Mouse (Mus musculus) CH12.LX (cell line): Measurements from ENCODE around the gene Flot1. TPM values are rescaled to one million over a fixed set of nuclear protein-coding genes. Genes with fewer than 3 reads are reported as not detected.

ENCODE experiments used
- DNase-seq: peaks from one replicate; pipeline ENCODE4 v3.0.0-alpha.2; 2013; ENCODE audit errors: extremely low read depth
- H3K27ac ChIP-seq: 2 replicates; pipeline ENCODE4 v1.5.1; 2012; ENCODE audit warnings: low read depth, mild to moderate bottlenecking, control low read depth, moderate library complexity; ENCODE audit not compliant: insufficient read depth
- H3K27me3 ChIP-seq: replicated peaks from 2 replicates; pipeline ENCODE3; 2012; ENCODE audit warnings: inconsistent platforms
- H3K36me3 ChIP-seq, 2 experiments: replicated peaks in 1 of 2; 2 replicates each; pipeline versions ENCODE3 to v1.6.1; 2012; ENCODE audit warnings: inconsistent platforms in 1 of 2, low read length in 1 of 2, mild to moderate bottlenecking in 1 of 2, mixed read lengths in 1 of 2, moderate library complexity in 1 of 2; ENCODE audit not compliant: control insufficient read depth in 1 of 2, insufficient read depth in 1 of 2
- H3K4me1 ChIP-seq, 2 experiments: 2 replicates each; pipeline ENCODE4 v1.6.1; 2012; ENCODE audit warnings: inconsistent platforms in 1 of 2, moderate library complexity in 1 of 2; ENCODE audit not compliant: insufficient read depth in 2 of 2, control insufficient read depth in 1 of 2
- H3K4me2 ChIP-seq: 2 replicates; pipeline ENCODE4 v1.6.1; 2012; ENCODE audit warnings: low read depth, mild to moderate bottlenecking, control low read depth; ENCODE audit not compliant: poor library complexity, insufficient read depth, severe bottlenecking
- H3K4me3 ChIP-seq, 3 experiments: fragments of 150-350 bp in 1 of 3; sonication (generic) in 1 of 3; replicated peaks in 1 of 3; 2 replicates each; pipeline versions ENCODE3 to v1.5.1; 2011 to 2012; ENCODE audit warnings: low read depth in 2 of 3, low read length in 2 of 3, mild to moderate bottlenecking in 2 of 3, moderate library complexity in 2 of 3, control low read depth in 1 of 3, improper control_type of control experiment in 1 of 3, inconsistent platforms in 1 of 3, mixed read lengths in 1 of 3; ENCODE audit not compliant: poor library complexity in 1 of 3
- H3K79me2 ChIP-seq: replicated peaks from 2 replicates; pipeline ENCODE4 v1.6.1; 2012; ENCODE audit warnings: mild to moderate bottlenecking, moderate library complexity; ENCODE audit not compliant: control insufficient read depth, poor library complexity, insufficient read depth, severe bottlenecking; ENCODE audit errors: extremely low read depth
- H3K9ac ChIP-seq: 2 replicates; pipeline ENCODE4 v1.6.1; 2012; ENCODE audit warnings: low read depth, mild to moderate bottlenecking, control low read depth, moderate library complexity; ENCODE audit not compliant: insufficient read depth
- H3K9me3 ChIP-seq: replicated peaks from 2 replicates; pipeline ENCODE3; 2012; ENCODE audit warnings: low read length, inconsistent platforms, mixed read lengths
- BHLHE40 ChIP-seq: IDR thresholded peaks from 2 replicates; pipeline ENCODE4 v1.6.1; 2011; ENCODE audit warnings: mild to moderate bottlenecking, low read depth, low read length, improper control_type of control experiment
- CHD1 ChIP-seq: IDR thresholded peaks from 2 replicates; pipeline ENCODE4 v1.6.1; 2012; ENCODE audit warnings: low read depth, low read length, improper control_type of control experiment, inconsistent platforms
- CHD2 ChIP-seq: IDR thresholded peaks from 2 replicates; pipeline ENCODE4 v1.6.1; 2011; ENCODE audit warnings: low read length, improper control_type of control experiment
- E2F4 ChIP-seq: IDR thresholded peaks from 2 replicates; pipeline ENCODE4 v1.6.1; 2011; ENCODE audit warnings: low read depth, low read length, improper control_type of control experiment; ENCODE audit not compliant: insufficient replicate concordance
- ELF1 ChIP-seq: IDR thresholded peaks from 2 replicates; pipeline ENCODE4 v1.6.1; 2014; ENCODE audit warnings: low read depth, mild to moderate bottlenecking, inconsistent platforms, low read length, improper control_type of control experiment
- EP300 ChIP-seq: IDR thresholded peaks from 2 replicates; pipeline ENCODE4 v1.6.1; 2011; ENCODE audit warnings: low read length, improper control_type of control experiment
- ETS1 ChIP-seq: conservative IDR thresholded peaks from 2 replicates; pipeline ENCODE4 v1.6.1; 2012; ENCODE audit warnings: low read depth, mild to moderate bottlenecking, inconsistent platforms, low read length, improper control_type of control experiment, moderate library complexity
- GABPA ChIP-seq: IDR thresholded peaks from 2 replicates; pipeline ENCODE4 v1.6.1; 2012; ENCODE audit warnings: low read depth, low read length, improper control_type of control experiment, inconsistent platforms; ENCODE audit not compliant: insufficient replicate concordance
- IRF4 ChIP-seq: IDR thresholded peaks from 2 replicates; pipeline ENCODE4 v1.6.1; 2014; ENCODE audit warnings: low read depth, mild to moderate bottlenecking, inconsistent platforms, low read length, improper control_type of control experiment
- JUND ChIP-seq: conservative IDR thresholded peaks from 2 replicates; pipeline ENCODE4 v1.6.1; 2011; ENCODE audit warnings: low read depth, low read length, improper control_type of control experiment
- KAT2A ChIP-seq: IDR thresholded peaks from 2 replicates; pipeline ENCODE4 v1.6.1; 2012; ENCODE audit warnings: low read length, improper control_type of control experiment, inconsistent platforms; ENCODE audit not compliant: insufficient replicate concordance
- MAX ChIP-seq: IDR thresholded peaks from 2 replicates; pipeline ENCODE4 v1.6.1; 2011; ENCODE audit warnings: low read length, improper control_type of control experiment
- MAZ ChIP-seq: IDR thresholded peaks from 2 replicates; pipeline ENCODE4 v1.6.1; 2012; ENCODE audit warnings: low read depth, mild to moderate bottlenecking, inconsistent platforms, low read length, improper control_type of control experiment, moderate library complexity
- MYC ChIP-seq: IDR thresholded peaks from 2 replicates; pipeline ENCODE4 v1.6.1; 2011; ENCODE audit warnings: low read depth, mild to moderate bottlenecking, improper control_type of control experiment, low read length
- NRF1 ChIP-seq: IDR thresholded peaks from 2 replicates; pipeline ENCODE4 v1.6.1; 2014; ENCODE audit warnings: low read depth, mild to moderate bottlenecking, inconsistent platforms, low read length, improper control_type of control experiment, moderate library complexity
- POLR2A ChIP-seq: IDR thresholded peaks from 2 replicates; pipeline ENCODE4 v1.6.1; 2011; ENCODE audit warnings: low read depth, mild to moderate bottlenecking, improper control_type of control experiment, low read length
- POLR2AphosphoS2 ChIP-seq: IDR thresholded peaks from 2 replicates; pipeline ENCODE4 v1.6.1; 2011; ENCODE audit warnings: low read depth, low read length, improper control_type of control experiment
- RAD21 ChIP-seq: IDR thresholded peaks from 2 replicates; pipeline ENCODE4 v1.6.1; 2011; ENCODE audit warnings: low read depth, mild to moderate bottlenecking, low read length, improper control_type of control experiment, moderate library complexity
- RCOR1 ChIP-seq: conservative IDR thresholded peaks from 2 replicates; pipeline ENCODE4 v1.6.1; 2012; ENCODE audit warnings: low read depth, mild to moderate bottlenecking, inconsistent platforms, low read length, improper control_type of control experiment
- SIN3A ChIP-seq: IDR thresholded peaks from 2 replicates; pipeline ENCODE4 v1.6.1; 2012; ENCODE audit warnings: low read length, improper control_type of control experiment, inconsistent platforms
- SMC3 ChIP-seq: IDR thresholded peaks from 2 replicates; pipeline ENCODE4 v1.6.1; 2011; ENCODE audit warnings: low read depth, low read length, improper control_type of control experiment
- TBP ChIP-seq: conservative IDR thresholded peaks from 2 replicates; pipeline ENCODE4 v1.6.1; 2011; ENCODE audit warnings: low read depth, low read length, improper control_type of control experiment
- UBTF ChIP-seq: IDR thresholded peaks from 2 replicates; pipeline ENCODE4 v1.6.1; 2012; ENCODE audit warnings: low read depth, mild to moderate bottlenecking, inconsistent platforms, low read length, improper control_type of control experiment, moderate library complexity
- USF1 ChIP-seq: IDR thresholded peaks from 2 replicates; pipeline ENCODE4 v1.6.1; 2014; ENCODE audit warnings: low read depth, mild to moderate bottlenecking, inconsistent platforms, low read length, improper control_type of control experiment
- ZC3H11A ChIP-seq: IDR thresholded peaks from 2 replicates; pipeline ENCODE4 v1.6.1; 2012; ENCODE audit warnings: low read depth, mild to moderate bottlenecking, inconsistent platforms, low read length, improper control_type of control experiment
- ZMIZ1 ChIP-seq: IDR thresholded peaks from 2 replicates; pipeline ENCODE4 v1.6.1; 2012; ENCODE audit warnings: low read depth, mild to moderate bottlenecking, inconsistent platforms, low read length, improper control_type of control experiment
- ZNF384 ChIP-seq: IDR thresholded peaks from 2 replicates; pipeline ENCODE4 v1.6.1; 2012; ENCODE audit warnings: low read depth, low read length, improper control_type of control experiment, inconsistent platforms
- dilution Hi-C: fragments of 300-500 bp; cut with MboI; formaldehyde crosslinking; loops from 2 replicates; pipeline ENCODE4 v1.14.3; 2020; ENCODE audit warnings: low sequenced_read_pairs; ENCODE audit not compliant: extremely low pct_unique_long_range_greater_than_20kb, extremely low pct_ligation_motif_present
- in situ Hi-C: fragments of 300-500 bp; cut with MboI; formaldehyde crosslinking; loops from 3 replicates; pipeline ENCODE4 v1.14.3; 2019; ENCODE audit warnings: low sequenced_read_pairs, low pct_ligation_motif_present, low pct_unique_long_range_greater_than_20kb, mixed read lengths
- polyA plus RNA-seq: library from polyadenylated mRNA; unstranded; fragments of >175 nt; gene quantifications from 2 replicates; pipeline ENCODE4 v1.2.1, GENCODE M21; 2012; ENCODE audit warnings: low read depth; ENCODE audit not compliant: insufficient read length
- total RNA-seq, 2 experiments: library from RNA; depleted of rRNA; stranded (reverse); fragments of 300-350 nt in 1 of 2; fragments of >200 nt in 1 of 2; gene quantifications; 2 replicates each; pipeline ENCODE4 v1.2.3; 2012 to 2014

Gene Flot1
- total and polyA plus RNA-seq, 3 experiments = 16.3 to 21.6 (median 17.6) TPM

- dilution Hi-C loops = no loop called here
- H3K9me3 ChIP-seq = no peaks in the 10 kb centered on the region
These were observed 36.3 kb downstream of the Flot1 start for GRCm38 (mm10) chr17:35859371-35859770.

DNA sequence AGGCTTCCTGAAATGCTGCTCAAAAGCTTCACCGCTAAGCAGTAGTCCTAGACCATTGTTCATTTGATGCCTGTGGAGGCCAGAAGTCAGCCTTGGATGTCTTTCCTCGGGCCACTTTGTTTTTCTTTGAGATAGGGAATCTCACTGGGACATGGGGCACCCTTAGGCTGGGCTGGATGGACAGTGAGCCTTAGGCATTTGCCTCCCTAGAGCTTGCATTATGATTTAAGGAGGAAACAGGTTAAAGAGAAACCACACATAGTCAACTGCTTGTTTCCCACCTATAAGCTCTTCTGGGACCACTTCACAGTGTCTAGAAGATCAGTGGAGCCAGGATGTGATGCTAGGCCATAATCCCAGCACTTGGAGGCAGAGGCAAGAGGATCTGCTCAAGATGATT, 36.8 kb downstream of the Flot1 start:
- H3K27me3 ChIP-seq = no peaks in the 10 kb centered on the region
- H3K79me2 ChIP-seq = no peaks in the 10 kb centered on the region
- no peak for TF ChIP-seq ZMIZ1
- no peak for TF ChIP-seq IRF4
- TF ChIP-seq TBP = no peak
- TF ChIP-seq ELF1 = no peak
- TF ChIP-seq ZNF384 = no peak
- TF ChIP-seq JUND = no peak
- no peak for TF ChIP-seq E2F4
- no peak for TF ChIP-seq USF1
- no peak for TF ChIP-seq POLR2AphosphoS2
- TF ChIP-seq UBTF = no peak
- no peak for TF ChIP-seq ETS1
- TF ChIP-seq MYC = no peak
- TF ChIP-seq RCOR1 = no peak
- TF ChIP-seq KAT2A = no peak
- TF ChIP-seq CHD1 = no peak
- TF ChIP-seq EP300 = no peak
- H3K9me3 ChIP-seq = no peaks in the 10 kb centered on the region
- no peak overlapping the region for H3K4me2 ChIP-seq
- H3K36me3 ChIP-seq = peaks cover 7 to 29% of the 10 kb centered on the region in 2 experiments
- dilution Hi-C loops (no loop called here), in situ Hi-C loops (loop anchor here (10.0 kb wide), 1 partner anchor 125 kb away; no protein-coding TSS in a partner anchor)
- no peak overlapping the region for H3K9ac ChIP-seq
- H3K4me1 ChIP-seq = peaks cover 0 to 16% of the 10 kb centered on the region in 2 experiments; a peak in 2 of 4 replicates
- no peak overlapping the region for H3K27ac ChIP-seq
- no peak for DNase-seq
- no peak overlapping the region for H3K4me3 ChIP-seq

More at GRCm38 (mm10) chr17:35859371-35859770, 36.3 kb downstream of the Flot1 start:
- DNase-seq = no peak
- no peak overlapping the region for H3K9ac ChIP-seq
- H3K79me2 ChIP-seq = no peaks in the 10 kb centered on the region
- in situ Hi-C loops = no loop called here
- no peaks in the 10 kb centered on the region for H3K27me3 ChIP-seq
- peaks cover 0 to 14% of the 10 kb centered on the region in 2 experiments; a peak in 2 of 4 replicates for H3K4me1 ChIP-seq
- H3K4me2 ChIP-seq = no peak overlapping the region
- H3K4me3 ChIP-seq = no peak overlapping the region
- no peak for TF ChIP-seq SIN3A
- TF ChIP-seq GABPA = no peak
- TF ChIP-seq ZMIZ1 = no peak
- no peak for TF ChIP-seq RAD21
- TF ChIP-seq ZC3H11A = no peak
- no peak for TF ChIP-seq MAZ
- no peak for TF ChIP-seq CHD2
- TF ChIP-seq UBTF = no peak
- no peak for TF ChIP-seq SMC3
- no peak for TF ChIP-seq USF1
- TF ChIP-seq BHLHE40 = no peak
- no peak for TF ChIP-seq MAX
- TF ChIP-seq POLR2A = no peak
- TF ChIP-seq ZNF384 = no peak
- no peak for TF ChIP-seq IRF4
- TF ChIP-seq NRF1 = no peak
- peaks cover 8 to 33% of the 10 kb centered on the region in 2 experiments for H3K36me3 ChIP-seq
- H3K27ac ChIP-seq = no peak overlapping the region
